Mouse (Mus musculus): Measurements from ENCODE around the gene Parg. TPM values are rescaled to one million over a fixed set of nuclear protein-coding genes. Genes with fewer than 3 reads are reported as not detected.

Parg gene
- 18.8 and 19.1 TPM in 2 replicates for polyA plus RNA-seq (2012; rRNA removed)

DNA sequence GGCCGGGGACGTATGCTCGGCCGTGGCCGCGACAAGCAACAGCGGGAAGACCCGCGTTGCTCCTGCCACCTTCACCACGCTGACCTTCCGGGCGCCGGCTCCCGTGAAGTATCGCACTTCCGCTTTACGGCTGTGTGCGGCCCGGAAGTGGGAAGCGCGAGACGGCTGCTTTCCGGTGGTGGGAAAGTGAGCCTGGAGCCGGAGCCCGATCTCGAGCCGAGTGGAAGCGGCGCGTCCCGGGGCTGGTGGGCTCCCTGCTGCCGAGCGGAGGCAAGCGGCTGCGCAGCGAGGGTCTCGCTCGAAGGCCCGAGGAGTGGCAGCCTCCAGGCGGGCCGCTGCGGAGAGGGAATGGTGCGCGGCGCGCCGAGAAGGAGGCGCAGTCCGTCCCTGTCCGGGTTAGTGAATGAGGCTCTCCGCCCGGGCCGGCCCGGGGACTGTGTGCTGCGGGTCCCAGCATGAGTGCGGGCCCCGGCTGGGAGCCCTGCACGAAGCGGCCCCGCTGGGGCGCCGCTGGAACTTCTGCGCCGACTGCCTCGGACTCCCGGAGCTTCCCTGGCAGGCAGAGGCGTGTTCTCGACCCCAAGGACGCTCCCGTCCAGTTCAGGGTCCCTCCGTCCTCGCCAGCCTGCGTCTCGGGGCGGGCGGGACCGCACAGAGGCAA is at the start of gene Parg, which contains the start of gene Timm23:
TSS of gene Parg (plus strand) at position 159 of the 661 bp plus-strand sequence.
TSS of gene Timm23 (minus strand) at position 108 of the 661 bp plus-strand sequence.
- DNase-seq (ENCODE audit: extremely low spot score in 1 of 2, low spot score in 1 of 2): peak; percentile 78 to 91

GRCm38 (mm10) chr14:32152243-32152965 is 49.3 kb upstream of the Parg start:
- DNase-seq (ENCODE audit: extremely low spot score in 1 of 2, low spot score in 1 of 2): no peak

DNA sequence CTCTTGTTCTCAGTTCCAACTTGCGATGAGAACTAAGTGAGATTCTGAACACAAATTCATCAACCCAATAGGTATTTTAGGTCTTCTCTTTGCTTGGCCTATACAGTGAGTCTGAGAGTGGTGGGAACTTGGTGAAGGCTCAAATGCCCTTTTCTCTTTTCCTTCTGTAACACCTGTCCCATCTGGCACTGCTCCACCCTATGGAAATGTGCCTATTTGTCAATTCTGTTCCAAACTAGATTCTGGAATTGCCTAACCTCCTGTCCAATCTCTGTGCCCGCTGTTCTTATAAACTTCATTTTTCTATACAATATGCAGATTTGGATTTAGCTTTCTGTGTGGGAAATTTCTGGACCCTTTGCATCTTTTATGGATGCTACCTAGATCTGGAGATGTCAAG is 48.6 kb upstream of the Parg start:
- no peak for DNase-seq (ENCODE audit: extremely low spot score in 1 of 2, low spot score in 1 of 2)

- DNase-seq (ENCODE audit: extremely low spot score in 1 of 2, low spot score in 1 of 2): no peak
These were observed 47.0 kb upstream of the Parg start for GRCm38 (mm10) chr14:32154758-32155157.

DNA sequence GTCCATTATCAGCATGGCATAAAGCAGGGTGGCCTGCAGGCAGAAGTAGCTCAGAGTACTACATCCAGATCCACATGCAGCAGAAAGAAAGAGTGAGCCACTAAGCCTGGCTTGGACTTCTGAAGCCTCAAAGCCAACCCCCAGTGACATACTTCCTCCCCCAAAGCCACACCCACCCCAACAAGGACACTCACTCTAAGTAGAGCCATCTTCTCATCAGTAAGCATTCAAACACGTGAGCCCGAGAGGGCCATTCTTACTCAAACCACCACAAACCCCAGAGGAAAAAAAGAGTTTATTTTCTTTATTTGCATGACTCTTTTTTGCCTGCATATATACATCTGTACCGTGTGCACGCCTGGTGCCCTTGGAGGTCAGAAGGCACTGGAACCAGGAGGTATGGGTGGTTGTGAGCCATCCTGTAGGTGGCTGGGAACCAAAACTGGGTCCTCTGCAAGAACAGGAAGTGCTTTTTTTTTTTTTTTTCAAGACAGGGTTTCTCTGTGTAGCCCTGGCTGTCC is 42.5 kb upstream of the Parg start:
- peak; percentile 7 to 15 for DNase-seq (ENCODE audit: extremely low spot score in 1 of 2, low spot score in 1 of 2)

GRCm38 (mm10) chr14:32159690-32160246 is 42.0 kb upstream of the Parg start, which contains the start of gene Ncoa4:
Gene Ncoa4 (plus strand): TSS chr14:32159865.
- DNase-seq (ENCODE audit: extremely low spot score in 1 of 2, low spot score in 1 of 2): peak; percentile 97 to 100

- no peak for DNase-seq (ENCODE audit: extremely low spot score in 1 of 2, low spot score in 1 of 2)
These were observed 41.2 kb upstream of the Parg start for GRCm38 (mm10) chr14:32160563-32160962.

DNA sequence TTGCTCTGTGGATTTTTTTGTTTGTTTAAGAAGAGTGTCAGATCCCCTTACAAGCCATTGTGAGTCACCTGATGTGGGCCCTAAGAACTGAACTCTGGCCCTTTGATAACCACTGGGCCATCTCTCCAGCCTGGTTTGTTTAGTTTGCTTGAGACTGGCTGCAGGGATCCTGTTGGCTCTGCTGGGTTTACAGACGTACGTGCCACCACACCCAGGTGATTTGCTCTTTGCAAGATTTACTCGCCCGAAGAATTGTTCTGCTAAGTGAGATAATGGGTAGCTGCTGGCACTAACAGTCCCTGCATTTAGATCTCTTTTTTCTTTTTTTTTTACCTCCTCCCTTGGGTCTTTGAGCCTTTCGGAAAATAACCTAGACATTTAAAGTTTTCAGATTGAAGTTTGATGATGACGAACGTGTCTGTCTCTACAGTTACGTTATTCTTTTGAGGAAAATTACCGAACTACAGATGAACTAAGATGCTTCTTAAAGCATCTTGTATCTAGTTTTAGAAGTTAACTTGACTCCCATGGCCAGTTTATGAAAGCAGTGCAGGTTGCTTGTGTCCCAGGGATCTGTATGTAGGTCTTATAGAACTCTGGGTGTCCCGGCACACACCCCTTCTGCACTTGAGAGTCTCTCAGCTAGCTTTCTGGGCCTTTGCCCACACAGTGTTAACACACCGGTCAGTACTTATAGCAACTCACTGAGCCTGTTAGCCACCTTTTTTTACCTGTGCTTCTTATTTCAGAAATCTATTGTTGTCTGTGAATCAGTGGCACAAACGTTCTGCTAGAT is 40.5 kb upstream of the Parg start:
- no peak for DNase-seq (ENCODE audit: extremely low spot score in 1 of 2, low spot score in 1 of 2)

- DNase-seq (ENCODE audit: extremely low spot score in 1 of 2, low spot score in 1 of 2): no peak
These were observed 39.5 kb upstream of the Parg start for GRCm38 (mm10) chr14:32162231-32162630.

- no peak for DNase-seq (ENCODE audit: extremely low spot score in 1 of 2, low spot score in 1 of 2)
These were observed 38.4 kb upstream of the Parg start for GRCm38 (mm10) chr14:32163203-32163888.

GRCm38 (mm10) chr14:32164173-32165051 is 37.3 kb upstream of the Parg start:
- no peak for DNase-seq (ENCODE audit: extremely low spot score in 1 of 2, low spot score in 1 of 2)

- DNase-seq (ENCODE audit: extremely low spot score in 1 of 2, low spot score in 1 of 2): peak in 1 of 2 experiments; percentile 56
These were observed 36.3 kb upstream of the Parg start for GRCm38 (mm10) chr14:32165278-32166061.

- no peak for DNase-seq (ENCODE audit: extremely low spot score in 1 of 2, low spot score in 1 of 2)
These were observed 35.7 kb upstream of the Parg start for GRCm38 (mm10) chr14:32166062-32166441.

GRCm38 (mm10) chr14:32166840-32167239 is 34.9 kb upstream of the Parg start:
- DNase-seq (ENCODE audit: extremely low spot score in 1 of 2, low spot score in 1 of 2): no peak

DNA sequence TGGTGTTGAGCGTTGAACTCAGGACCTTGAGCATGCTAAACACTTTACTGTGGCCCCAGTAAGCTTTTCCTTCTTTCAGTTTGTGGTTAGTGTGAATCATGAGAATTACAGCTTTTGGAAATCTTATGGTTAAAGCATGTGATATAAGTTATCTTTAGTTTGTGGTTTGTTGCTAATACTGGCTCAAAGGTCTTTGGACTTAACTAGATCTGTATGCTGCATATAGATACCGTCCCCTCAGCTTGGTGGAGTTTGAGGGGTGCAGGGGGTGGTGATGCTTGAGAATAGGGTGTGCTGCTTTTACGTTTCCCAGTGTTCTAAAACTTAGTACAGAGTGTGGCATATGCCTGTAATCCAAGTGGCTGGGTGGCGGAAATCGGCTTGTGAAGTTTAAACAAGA is 34.4 kb upstream of the Parg start:
- no peak for DNase-seq (ENCODE audit: extremely low spot score in 1 of 2, low spot score in 1 of 2)

GRCm38 (mm10) chr14:32168653-32169231 is 33.0 kb upstream of the Parg start:
- DNase-seq (ENCODE audit: extremely low spot score in 1 of 2, low spot score in 1 of 2): no peak

DNA sequence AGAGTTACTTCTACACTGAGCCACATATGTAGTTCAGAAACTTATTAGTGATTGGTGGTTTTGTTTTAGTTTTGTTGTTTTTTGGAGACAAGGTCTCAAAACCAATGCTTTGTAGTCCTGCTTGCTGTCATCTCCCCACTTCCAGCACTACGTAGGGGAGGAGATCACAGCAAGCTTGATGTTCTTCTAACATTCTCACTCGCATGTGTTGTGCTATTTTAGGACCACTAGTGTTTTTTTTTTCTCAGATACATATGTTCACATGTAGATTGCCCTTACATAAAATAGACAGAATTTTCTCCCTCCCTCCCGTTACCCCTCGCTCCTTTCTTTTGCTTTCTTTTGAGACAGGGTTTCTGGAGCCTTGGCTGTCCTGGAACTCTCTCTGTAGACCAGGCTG is 31.6 kb upstream of the Parg start:
- no peak for DNase-seq (ENCODE audit: extremely low spot score in 1 of 2, low spot score in 1 of 2)

- DNase-seq (ENCODE audit: extremely low spot score in 1 of 2, low spot score in 1 of 2): no peak
These were observed 26.4 kb upstream of the Parg start for GRCm38 (mm10) chr14:32175310-32175709.
